Mouse (Mus musculus) heart, postnatal 0 days (tissue): ENCODE measurements at regions not wholly inside any gene's neighbourhood (a gene's known extent, or its start where the extent isn't known, plus 50 kb on each side); places are given as distances from the start of the nearest gene placed in this dataset.

Source experiments
- CTCF ChIP-seq: IDR thresholded peaks from 2 replicates; pipeline ENCODE4 v1.5.1; 2016; ENCODE audit warnings: antibody characterized with exemption, control low read depth, low read depth
- EP300 ChIP-seq: IDR thresholded peaks from 2 replicates; pipeline ENCODE4 v1.6.1; 2016; ENCODE audit warnings: antibody characterized with exemption, low read depth

DNA sequence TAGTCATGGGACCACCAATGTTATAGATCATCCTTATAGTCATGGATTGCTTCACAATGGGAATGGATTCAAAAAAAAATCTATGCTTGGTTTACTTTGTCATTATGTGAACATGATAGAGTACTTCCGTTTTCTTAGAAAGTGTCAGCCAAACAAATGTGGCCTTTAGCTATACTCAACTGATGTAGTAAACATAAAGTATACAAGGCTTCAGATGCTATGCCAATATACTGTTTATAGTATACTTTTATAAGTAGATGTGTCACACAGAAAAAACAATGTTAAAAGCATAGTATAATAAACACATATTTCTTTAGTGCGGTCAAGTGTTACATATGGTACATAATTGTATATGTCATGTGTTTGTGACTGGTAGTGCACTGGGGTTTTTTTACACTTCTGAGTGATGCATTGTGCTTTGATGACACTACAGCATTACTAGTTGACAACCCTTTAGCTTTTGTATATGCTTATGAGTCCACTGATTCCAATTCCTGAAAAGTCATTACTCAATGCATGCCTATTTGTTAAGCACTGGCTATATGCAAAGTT, 666.9 kb upstream of the Brinp1 start:
- TF ChIP-seq CTCF: no peak
- TF ChIP-seq EP300: no peak
